Mouse (Mus musculus) cerebellum, adult 8-10 months (tissue): ENCODE measurements around the gene Slfn2.
A peak's percentile ranks its signal among the peaks of the same experiment; 100 is the strongest.
"Not testable (repeated sequence)": the region's sequence is repeated elsewhere in the genome, so short reads cannot be mapped to it uniquely, and the experiment has no call there.

Source experiments
- DNase-seq: peaks from one replicate; pipeline ENCODE4 v3.0.0; 2022

Gene Slfn2

DNA sequence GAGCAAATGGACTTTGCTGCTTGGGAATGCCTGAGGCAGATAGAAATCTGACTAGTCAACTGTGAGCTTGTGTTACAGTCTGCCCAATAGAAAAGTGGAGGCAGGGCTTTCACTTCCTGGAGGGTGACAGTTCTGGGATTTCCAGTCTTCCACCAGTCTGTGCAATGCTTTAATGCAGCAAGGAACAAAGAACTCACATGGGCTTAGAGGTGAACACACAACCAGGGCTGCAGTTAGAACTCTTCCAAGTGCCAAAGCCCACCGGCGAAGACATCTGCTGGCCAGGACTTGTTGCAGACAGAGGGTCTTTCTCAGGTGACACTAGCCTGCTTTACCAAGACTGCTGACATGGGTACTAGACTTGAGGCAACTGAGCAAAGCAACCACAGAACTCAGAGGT is at the start of gene Slfn2:
Gene Slfn2 (plus strand): TSS at position 167 of the 400 bp plus-strand sequence.
- no peak for DNase-seq

DNA sequence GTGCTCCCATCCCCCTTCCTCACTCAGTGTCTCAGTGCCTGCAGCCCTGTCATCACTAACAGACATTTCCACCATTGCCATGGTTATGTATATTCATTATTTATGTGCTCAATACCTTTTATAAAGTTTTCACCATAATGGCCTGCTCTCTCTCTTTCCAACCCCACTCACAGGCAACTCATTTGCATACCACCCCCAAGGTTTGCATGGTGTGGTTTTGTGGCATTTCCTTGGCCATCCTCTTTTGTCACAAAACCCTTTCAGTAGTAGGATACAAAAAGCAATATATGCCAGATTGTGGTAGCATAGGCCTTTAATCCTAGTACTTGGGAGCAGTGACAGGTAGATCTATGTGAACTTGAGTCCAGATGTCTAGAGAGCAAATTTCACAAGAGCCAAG is 48.8 kb upstream of the Slfn2 start:
- no peak for DNase-seq

DNA sequence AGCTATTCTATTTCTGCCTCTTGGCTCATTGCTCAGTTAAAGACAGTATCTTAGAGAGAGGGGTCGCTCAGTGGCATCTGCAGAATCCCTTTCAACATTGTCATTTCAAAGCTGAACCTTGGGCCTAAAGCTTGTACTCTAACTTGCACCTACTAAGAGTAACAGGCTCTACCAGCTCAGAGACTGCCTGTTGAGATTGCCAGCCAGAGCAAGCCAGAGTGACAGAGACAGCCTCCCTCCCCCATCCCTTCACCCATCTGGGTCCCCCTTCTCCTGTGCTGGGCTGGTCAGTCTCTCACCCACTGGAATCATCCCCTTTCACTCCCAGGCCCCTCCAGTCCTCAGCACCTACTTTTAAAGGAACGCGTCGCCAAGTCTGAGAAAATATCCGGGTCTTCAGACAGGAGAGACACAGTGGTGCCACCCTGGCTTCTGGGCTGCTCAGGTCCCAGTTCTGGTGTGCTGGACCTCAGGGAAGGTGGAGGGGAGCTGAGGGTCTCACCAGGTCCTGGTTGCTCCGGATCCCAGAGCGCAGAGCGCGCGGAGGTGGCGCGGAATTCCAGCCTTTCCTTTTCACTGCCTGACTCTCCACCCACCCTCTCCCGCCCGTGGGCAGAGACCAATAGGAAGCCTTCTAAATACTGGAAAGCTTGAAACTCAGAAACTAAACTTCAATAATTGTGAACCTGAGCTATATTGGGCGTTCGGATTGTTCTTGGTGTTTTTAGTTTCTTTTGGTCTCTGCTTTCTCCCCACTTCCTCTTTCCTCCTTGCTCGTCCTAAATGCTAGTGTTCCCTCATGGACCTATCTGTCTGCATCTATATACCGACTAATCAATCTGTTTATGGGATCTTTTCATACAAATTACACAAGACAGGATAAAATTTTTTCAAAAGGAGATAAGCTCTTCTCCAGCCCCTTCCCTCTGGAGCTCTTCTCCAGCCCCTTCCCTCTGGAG is 45.1 kb upstream of the Slfn2 start:
- not testable (repeated sequence) for DNase-seq

DNA sequence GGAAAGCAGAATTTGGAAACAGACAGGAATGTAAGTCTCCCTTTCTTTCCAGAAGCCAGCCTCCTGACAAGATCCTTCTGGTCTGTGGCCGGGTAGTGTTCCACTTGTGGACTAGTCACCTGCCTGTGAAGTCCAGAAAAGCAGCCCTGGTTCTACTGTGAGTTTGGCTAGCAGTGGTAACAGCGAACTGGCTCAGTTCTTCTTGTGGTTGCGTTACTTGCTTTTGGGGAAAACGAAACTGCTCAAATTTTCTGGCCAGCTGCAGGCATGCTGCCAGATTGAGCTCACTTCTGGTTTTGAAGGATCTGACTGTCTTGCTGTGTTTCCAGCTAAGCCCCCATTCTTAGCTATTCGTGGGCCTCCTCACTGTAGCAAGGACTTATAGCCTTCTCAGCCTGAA is 44.3 kb upstream of the Slfn2 start, which contains the start of gene Slfn8:
Gene Slfn8 (minus strand): TSS at position 190 of the 400 bp plus-strand sequence.
- no peak for DNase-seq

DNA sequence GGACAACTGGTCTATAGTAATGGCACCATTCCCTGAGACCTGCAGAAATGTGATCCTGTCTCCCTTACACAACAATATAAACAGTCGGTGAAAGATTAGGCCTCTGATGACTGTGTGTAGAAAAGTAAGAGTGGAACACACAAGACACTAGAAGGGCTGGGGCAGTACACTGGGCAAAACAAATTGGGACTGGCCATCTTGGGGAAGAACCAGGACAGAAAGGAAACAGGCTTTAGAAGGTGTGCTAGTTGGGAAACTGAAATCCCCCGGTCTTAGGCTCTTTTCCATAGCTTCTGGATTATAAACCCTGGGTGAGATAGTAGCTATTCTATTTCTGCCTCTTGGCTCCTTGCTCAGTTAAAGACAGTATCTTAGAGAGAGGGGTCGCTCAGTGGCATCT is 26.2 kb upstream of the Slfn2 start:
- not testable (repeated sequence) for DNase-seq

DNA sequence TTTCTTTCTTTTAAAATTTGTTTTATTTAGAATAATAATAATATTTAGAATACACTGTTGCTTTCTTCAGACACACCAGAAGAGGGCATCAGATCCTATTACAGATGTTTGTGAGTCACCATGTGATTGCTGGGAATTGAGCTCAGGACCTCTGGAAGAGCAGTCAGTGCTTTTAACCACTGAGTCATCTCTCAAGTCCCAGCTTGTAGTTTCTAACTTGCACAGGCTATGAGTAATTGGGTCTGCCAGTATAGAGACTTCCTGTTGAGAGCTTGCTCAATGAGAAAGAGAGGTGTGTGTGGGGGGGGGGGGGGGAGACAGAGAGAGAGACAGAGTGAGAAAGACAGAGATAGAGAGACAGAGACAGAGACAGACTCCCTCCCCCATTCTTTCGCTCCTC is 25.8 kb upstream of the Slfn2 start:
- DNase-seq = no peak

DNA sequence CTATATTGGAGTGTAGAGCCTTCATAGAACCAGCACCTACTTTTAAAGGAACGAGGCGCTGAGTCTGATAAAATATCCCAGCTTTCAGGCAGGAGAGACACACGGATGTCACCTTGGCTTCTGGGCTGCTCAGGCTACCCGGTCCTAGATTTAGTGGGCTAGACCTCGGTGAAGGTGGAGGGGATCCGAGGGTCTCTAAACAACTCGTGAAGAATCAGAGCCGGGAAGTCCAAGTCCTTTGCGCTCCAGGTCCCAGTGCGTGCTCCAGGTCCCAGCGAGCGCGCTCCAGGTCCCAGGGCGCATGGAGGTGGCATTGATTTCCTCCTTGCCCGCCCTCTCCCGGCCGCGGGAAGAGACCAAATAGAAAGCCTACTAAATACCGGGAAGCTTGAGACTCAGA is 25.1 kb upstream of the Slfn2 start:
- no peak for DNase-seq

DNA sequence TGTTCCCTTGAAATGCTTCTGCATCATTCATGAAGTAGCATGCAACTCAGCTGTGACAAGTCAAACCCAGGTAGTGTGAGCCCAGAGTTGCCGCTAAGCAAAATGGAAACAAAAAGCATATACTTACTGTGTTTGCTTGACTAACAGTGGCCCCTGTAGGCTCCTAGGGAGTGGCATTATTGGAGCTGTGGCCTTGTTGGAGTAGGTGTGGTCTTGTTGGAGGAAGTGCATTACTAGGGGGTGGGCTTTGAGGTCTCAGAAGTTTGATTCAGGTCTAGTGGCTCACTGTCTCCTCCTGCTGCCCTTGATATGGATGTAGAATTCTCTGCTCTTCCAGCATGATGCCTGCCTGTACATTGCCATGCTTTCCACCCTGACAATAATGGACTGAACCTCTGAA is 24.6 kb upstream of the Slfn2 start:
- DNase-seq = no peak

DNA sequence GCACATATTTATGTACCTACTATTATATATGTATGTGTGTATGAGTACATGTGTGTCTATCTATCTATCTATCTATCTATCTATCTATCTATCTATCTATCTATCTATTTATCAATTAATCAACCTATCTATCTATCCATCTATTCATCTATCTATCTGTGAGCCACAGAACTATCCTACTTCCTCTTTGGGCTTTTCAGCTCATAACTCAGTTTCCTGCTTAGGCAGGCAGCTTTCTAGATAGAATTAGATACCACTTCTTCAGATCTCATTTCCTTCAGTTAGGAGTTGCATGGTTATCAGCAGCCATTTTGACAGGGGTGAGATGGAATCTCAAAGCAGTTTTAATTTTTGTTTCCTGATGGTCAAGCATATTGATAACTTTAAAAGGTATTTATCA is 23.9 kb upstream of the Slfn2 start:
- DNase-seq = no peak

DNA sequence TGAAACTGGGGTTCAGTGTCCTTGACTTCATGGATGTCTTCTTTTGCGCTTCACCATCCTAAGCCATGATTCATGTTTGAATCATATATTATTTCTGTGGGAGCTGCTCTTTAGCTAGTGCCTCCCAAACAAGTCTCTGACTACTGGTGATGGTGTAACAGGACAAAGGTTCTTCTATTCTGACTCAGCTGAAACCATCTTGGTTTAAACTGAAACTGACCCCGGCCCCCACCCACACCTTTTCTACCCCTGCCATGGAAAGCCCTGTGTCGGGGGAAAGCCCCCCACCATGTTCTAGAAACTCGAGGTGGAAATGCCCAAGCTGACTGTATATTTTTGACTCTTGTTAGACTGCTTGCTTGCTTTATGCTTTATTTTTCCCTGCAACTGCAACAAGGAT is 21.0 kb upstream of the Slfn2 start:
- no peak for DNase-seq

DNA sequence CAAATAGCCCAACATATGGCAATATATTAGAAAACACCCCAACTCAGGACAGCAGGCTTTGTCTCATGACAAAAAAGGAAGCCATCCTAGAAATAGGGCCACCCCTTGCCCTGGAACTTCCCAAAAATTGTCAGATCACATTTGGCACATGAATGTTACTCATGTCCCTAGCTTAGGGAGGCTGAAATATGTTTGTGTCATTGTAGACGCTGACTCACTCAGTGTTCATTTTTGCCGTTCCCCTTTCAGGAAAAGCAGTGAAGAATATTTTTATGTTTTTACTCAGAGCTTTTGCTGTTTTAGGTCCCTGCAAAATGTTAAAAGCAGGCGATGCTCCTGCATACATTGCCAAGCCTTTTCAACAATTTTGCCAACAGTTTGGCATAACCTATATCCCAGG is 19.3 kb upstream of the Slfn2 start:
- no peak for DNase-seq

DNA sequence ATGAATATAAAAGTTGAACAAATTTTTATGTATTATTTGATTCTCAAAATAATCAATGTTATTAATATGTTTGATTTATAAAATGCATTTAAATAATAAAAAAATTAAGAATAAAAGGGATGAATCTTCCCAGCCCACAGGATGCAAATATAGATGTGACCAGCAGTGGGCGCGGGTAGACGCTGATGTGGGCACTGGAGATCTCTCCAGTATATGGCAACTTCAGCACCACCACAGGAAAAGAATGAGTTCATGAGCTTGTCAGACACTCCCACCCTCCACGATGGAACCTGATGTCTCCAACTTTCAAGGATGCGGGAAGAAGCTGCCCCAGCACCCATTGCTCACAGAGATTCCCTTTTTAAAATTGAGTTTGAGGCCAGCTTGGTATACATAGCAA is 7.0 kb upstream of the Slfn2 start:
- DNase-seq = peak; percentile 7

DNA sequence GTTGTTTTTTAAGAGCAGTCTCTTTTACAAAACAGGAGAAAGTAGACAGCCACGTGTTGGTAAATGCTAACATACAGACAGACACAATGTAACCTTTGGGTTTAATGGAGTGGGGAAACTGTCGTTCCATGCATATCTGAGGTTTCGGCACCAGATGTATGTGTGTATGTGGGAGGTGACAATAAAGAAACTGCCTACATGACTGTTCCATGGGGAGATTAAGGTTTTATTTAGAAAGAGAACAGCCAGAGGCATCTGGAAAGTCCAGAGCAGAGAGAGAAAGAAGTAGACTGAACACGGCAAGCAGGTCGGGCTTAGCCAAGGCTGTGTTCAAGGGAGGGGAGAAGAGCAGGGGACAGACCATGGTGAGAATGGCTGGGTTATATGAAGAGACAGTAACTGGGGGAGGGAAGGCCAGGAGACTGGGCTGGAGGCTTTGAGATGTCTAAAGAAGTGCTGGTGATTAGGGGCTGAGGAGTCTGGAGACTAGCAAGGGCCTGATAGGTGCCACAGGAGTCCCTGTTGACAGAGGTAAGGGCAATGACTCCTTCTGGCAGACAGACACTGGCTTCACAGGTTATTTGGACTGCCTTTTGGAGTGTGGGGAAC is 4.4 kb upstream of the Slfn2 start:
- DNase-seq = no peak

DNA sequence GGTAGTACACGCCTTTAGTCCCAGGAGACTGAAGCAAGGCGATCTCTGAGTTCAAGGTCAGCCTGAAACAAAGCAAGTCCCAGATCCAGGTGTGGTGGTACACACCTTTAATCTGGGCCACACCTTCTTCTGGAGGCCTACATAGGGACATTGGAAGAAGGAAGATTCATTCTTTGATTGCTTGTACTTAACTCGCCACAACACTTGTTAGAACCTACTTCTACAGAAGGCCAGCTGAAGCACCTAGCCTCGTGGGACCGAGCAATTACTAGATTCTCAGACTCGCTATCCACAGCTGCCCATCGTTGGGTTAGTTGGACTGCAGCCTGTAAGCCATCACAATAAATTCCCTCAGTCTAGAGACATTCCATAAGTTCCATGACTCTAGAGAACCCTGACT is 3.1 kb upstream of the Slfn2 start:
- no peak for DNase-seq

DNA sequence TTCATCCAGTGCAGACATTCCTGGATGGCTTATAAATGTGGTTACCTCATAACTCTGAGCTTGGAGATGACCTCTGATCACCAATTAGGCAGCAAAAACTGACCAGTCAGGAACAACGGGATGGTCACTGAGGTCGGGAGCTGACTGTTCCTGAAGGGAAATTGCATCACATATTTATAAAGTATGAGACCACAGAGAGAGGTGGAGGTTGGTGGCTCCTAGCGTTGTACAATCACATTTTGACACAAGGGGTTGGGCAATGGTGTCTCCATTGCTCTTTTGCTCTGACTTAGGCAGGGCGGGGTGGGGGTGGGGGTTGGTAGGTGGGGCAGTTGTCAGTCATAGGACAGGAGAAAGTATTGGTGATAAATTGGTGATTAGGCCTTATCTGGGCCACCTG is 1.8 kb upstream of the Slfn2 start:
- DNase-seq = no peak

DNA sequence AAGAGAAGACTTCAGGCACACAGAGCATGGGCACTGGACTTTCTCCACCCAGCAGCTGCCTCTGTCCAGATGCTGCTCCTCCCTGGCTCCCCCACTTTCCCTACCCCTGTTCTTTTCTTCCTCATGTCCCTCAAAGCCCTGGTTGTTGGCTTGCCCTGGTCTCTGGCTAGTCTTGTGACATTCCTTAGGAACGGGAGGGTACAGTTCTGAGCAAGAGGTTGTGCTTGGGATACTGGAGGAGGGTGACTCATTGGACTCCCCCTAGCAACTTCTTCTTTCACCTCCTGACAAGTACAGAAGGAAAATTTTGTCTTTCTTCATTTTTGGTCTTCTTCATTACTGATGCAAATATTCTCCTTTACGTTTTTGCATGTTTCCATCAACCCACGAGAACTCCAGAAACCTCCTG is 967 bp upstream of the Slfn2 start:
- DNase-seq = no peak

DNA sequence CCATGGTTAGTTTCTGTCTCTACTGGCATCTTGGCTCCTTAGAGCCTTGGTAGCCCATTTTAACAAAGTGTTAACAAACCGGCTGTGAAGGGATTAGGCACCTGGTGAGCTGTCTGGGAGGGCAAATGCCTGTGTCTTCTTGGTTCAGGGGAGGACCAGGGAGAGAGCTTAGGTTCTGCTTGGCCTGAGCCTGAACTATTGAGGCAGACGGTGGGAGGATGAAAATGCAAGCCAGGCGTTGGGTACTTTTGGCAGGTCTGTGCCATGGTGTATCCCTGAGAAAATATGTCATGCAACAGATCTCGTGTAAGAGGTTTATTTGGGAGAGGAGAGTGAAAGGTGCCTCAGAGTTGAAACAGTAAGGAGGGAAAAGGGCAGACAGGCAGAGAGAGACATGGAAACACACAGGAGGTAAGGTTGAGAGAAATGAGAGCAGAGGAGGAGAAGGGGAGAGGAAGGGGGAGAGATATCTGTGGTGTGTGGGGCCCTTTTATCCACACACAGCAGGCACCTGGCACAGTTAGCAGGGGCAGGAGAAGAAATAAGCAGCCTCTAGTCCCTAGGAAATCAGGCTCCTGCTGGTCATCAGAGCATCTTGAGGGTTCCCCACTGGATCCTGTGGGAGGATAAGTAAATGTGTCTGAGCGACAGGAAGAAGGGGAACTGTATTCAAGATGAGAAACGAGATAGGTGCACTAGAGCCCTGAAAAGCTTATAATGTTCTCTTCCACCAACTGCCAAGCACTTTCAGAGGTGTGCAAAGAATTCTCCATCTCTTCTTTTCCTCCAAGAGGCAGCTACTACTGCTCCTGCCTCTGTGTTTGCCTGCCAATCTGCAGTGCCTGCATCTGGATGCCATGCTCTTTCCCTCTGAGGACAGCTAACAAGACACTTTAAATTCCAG is 781 bp downstream of the Slfn2 start:
- no peak for DNase-seq

DNA sequence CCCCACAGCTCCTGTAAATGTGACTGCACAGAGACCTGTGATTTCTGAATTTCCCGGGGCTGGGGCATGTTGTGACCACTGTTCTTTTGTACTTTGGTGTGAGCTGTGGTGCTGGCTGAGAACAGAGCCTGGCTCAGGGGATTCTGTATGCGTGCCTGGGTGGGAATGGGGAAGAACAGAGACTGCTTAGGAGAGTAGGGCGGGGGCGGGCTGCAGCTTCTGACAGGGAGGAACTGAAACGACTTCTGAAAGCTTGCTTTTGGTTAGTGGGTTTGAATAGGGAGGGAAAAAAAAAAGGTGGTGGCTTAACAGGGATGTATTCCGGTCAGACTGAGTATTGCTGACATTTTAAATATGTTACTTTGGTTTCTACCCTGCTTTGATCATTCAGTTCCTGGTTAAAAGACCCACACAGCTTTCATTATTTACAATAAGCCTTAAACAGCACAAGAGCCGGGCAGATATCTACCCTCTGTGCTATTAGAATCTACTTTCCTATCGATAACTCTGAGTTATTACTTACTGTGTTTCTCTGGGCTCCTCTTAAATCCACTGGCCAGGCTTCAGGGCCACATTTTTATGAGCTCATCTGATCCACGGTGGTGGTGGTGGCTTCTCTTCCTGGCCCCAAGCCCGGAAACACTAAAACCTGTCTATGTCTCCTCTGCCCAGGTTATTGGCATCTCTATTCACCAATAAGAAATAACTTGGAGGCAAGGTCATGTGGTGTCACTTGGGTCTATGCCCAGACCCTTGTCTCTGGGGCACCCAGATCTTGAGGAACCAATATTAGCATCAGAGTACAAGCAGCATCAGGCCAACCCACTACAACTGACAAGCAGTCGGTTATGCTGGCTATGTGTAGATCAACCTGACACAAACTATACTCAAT is 2.0 kb downstream of the Slfn2 start:
- DNase-seq = no peak

DNA sequence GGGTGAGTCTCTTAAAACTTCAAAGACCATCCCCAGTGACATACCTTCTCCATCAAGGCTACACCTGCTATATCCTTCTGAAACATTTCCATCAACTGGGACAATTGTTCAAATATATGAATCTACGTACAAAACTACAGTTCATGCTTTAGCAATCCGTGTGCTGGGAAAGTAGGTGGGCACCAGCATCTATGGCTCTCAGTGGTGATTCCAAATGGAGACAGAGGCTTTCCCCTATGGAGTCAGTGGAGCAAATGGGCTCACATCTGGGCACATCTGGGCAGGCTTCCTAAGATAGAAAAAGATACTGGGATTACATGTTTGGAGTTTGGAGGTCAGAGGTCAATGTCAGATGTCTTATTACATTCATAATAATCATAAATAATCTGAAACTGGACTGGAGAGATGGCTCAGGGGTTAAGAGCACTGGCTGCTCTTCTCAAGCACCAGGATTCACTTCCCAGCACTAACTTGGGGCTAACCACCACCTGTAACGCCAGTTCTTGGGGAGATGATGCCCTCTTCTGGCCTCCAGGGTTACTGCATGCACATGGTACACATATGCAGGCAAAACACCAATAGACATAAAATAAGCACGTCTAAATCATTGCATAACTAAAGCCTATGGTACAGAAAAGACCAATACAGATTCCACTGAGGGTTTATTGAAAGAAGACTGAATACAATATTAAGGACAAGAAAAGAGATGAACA is 3.2 kb downstream of the Slfn2 start:
- no peak for DNase-seq

DNA sequence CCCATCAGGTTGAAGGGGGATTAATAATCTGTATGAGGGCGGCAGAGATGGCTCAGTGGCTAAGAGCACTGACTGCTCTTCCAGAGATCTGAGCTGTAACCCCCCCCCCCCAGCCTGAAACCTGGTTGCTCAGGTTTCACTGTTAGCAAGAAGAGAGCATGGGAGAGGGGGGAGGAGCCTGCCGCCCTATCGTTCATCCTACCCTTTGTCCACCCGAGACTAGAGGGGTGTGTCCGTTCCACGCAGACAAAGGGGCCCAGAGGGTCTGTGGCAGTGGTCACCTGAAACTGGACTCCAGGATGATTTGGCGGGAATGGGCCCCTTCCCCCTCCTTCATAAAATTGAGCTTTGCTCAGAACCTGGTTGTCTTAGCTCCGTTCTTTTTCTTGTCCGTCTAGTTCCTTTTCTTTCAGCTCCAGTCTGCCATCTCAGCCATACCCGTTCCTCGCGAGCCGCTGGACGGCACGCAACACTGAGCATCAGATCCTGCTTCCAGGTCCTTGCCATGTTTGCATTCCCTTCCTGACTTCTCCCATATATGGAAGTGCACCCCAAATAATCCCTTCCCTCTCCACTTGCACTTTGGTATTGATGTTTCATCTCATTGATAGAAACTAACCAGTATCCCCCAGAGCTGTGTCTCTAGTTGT is 5.5 kb downstream of the Slfn2 start:
- no peak for DNase-seq
